In the genomic region with DNA sequence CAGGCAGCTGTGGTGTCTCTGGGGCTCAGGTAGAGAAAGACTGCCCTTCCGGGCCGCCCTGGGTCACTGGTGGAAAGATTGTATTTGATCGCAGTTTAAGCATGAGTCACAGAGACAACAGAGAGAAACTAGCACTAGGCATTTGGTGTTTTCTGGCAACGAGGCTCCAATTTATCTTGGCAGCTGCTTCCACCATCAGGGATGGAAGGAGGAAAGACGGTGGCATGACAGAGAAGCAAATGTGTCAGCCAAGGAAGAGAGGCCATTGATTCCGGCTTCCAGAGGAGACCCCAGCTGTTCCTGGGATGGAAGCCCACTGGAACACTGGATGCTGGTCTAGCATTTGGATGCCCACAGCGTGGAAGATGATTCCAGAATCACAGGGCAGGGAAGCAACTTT, we compare ENCODE assay signal across 11 mouse cellular contexts.
DNase-seq lines count a peak whose midpoint lies in the region; ATAC-seq and TF ChIP-seq lines count a peak whose summit lies in the region.
"Had no signal": no experiment of that assay in that cellular context is flagged by ENCODE, and none has a peak within 500 bp of the region (broad histone marks: within the 10 kb centered on the region; RNA-seq: fewer than 3 reads in every experiment).

No protein-coding gene starts in this region.

- TF ChIP-seq CTCF in embryonic fibroblast, embryonic 13.5 days (IDR thresholded peaks at IDR 0.05; ENCODE audit: borderline replicate concordance, insufficient read depth, low read length), result no peak

- H3ac ChIP-seq in myocyte (ENCODE audit: control insufficient read depth, insufficient read length), result no peak overlapping the region

- H3K27ac ChIP-seq in midbrain, embryonic 15.5 days, result 0 out of 2 replicates have a peak overlapping the region, but pooled peaks have one; percentile 4
- H3K27ac ChIP-seq in midbrain, embryonic 10.5 days (replicated peaks), result no peak overlapping the region
- H3K27ac ChIP-seq in embryonic fibroblast, embryonic 13.5 days (ENCODE audit: insufficient read depth, low read length), result 0 out of 2 replicates have a peak overlapping the region, but pooled peaks have one; percentile 43
- H3K27ac ChIP-seq: intestine, embryonic 15.5 days had no signal

- H3K4me2 ChIP-seq in midbrain, embryonic 15.5 days, result no peak overlapping the region
- peak overlapping the region; percentile 28 for H3K4me2 ChIP-seq in myocyte (ENCODE audit: low read depth)
- H3K4me2 ChIP-seq: intestine, embryonic 15.5 days had no signal

- H3K36me3 ChIP-seq in midbrain, embryonic 15.5 days (replicated peaks), result no peaks in the 10 kb centered on the region
- H3K36me3 ChIP-seq in midbrain, embryonic 10.5 days, result no peaks in the 10 kb centered on the region
- no peaks in the 10 kb centered on the region for H3K36me3 ChIP-seq in myocyte (ENCODE audit: control insufficient read depth, insufficient read depth)
- H3K36me3 ChIP-seq: intestine, embryonic 15.5 days had no signal

- WGBS in midbrain, embryonic 15.5 days, result 78% methylated on average over 7 of the region's 7 CpGs
- WGBS in midbrain, embryonic 10.5 days, result 84% methylated on average over 7 of the region's 7 CpGs

- H3K9ac ChIP-seq in midbrain, embryonic 15.5 days, result no peak overlapping the region
- H3K9ac ChIP-seq: intestine, embryonic 15.5 days had no signal

- no peaks in the 10 kb centered on the region for H3K4me1 ChIP-seq in midbrain, embryonic 15.5 days
- no peaks in the 10 kb centered on the region; the same call in 1 of the 2 replicates for H3K4me1 ChIP-seq in midbrain, embryonic 10.5 days
- H3K4me1 ChIP-seq in embryonic fibroblast, embryonic 13.5 days (ENCODE audit: control insufficient read depth, insufficient read depth, low read length), result peaks cover 9% of the 10 kb centered on the region
- H3K4me1 ChIP-seq: intestine, embryonic 15.5 days had no signal

- peak; percentile 14 for DNase-seq in adrenal gland, postnatal 10 days
- DNase-seq in adrenal gland, postnatal 14 days, result no peak
- no peak for DNase-seq in midbrain, embryonic 10.5 days (ENCODE audit: low spot score)
- no peak for DNase-seq in thymus, postnatal 14 days
- DNase-seq in ovary, adult 18-20 months (ENCODE audit: low spot score), result no peak
- DNase-seq: lung, adult 18-20 months had no signal

- no peak for ATAC-seq in midbrain, embryonic 15.5 days (replicated peaks)
- ATAC-seq: intestine, embryonic 15.5 days had no signal

- no peak for TF ChIP-seq POLR2A in embryonic fibroblast, embryonic 13.5 days (IDR thresholded peaks at IDR 0.05; ENCODE audit: low read depth, low read length)
- TF ChIP-seq POLR2A in myocyte (IDR thresholded peaks at IDR 0.05; ENCODE audit: insufficient read length, low read depth), result no peak

- no peaks in the 10 kb centered on the region for H3K27me3 ChIP-seq in midbrain, embryonic 15.5 days (replicated peaks)
- no peaks in the 10 kb centered on the region for H3K27me3 ChIP-seq in midbrain, embryonic 10.5 days (ENCODE audit: low read depth, poor library complexity, severe bottlenecking)
- no peaks in the 10 kb centered on the region for H3K27me3 ChIP-seq in myocyte (ENCODE audit: control insufficient read depth, insufficient read depth, insufficient read length)
- H3K27me3 ChIP-seq: intestine, embryonic 15.5 days had no signal

- H3K9me3 ChIP-seq in midbrain, embryonic 15.5 days, result no peaks in the 10 kb centered on the region
- no peaks in the 10 kb centered on the region for H3K9me3 ChIP-seq in midbrain, embryonic 10.5 days (replicated peaks)
- H3K9me3 ChIP-seq: intestine, embryonic 15.5 days had no signal

- no peak overlapping the region for H3K4me3 ChIP-seq in midbrain, embryonic 15.5 days
- H3K4me3 ChIP-seq in midbrain, embryonic 10.5 days, result no peak overlapping the region
- H3K4me3 ChIP-seq in embryonic fibroblast, embryonic 13.5 days (ENCODE audit: insufficient read depth, low read length), result no peak overlapping the region
- no peak overlapping the region for H3K4me3 ChIP-seq in myocyte
- H3K4me3 ChIP-seq: erythroblast, embryonic 14.5 days; intestine, embryonic 15.5 days had no signal

- no peaks in the 10 kb centered on the region for H3K79me2 ChIP-seq in myocyte (ENCODE audit: control insufficient read depth, insufficient read depth)

TF ChIP-seq in myocyte, 11 proteins besides CTCF, POLR2A, EP300 and RAD21:
- TF ChIP-seq POLR2AphosphoS2 (IDR thresholded peaks at IDR 0.05; ENCODE audit: insufficient read length, low read depth), result no peak
- peak; percentile 4 to 65 (median 57) for TF ChIP-seq MYOD1 (IDR thresholded peaks at IDR 0.05; ENCODE audit: control insufficient read depth in 1 of 3, insufficient read length in 2 of 3, low read depth in 2 of 3)
- peak in 2 of 3 experiments; percentile 54 to 61 for TF ChIP-seq MYOG (IDR thresholded peaks at IDR 0.05; ENCODE audit: control insufficient read depth in 1 of 3, insufficient read depth in 1 of 3, insufficient read length in 2 of 3, low read depth in 2 of 3)
